Mouse (Mus musculus) heart, embryonic 16.5 days (tissue): ENCODE measurements around the gene Trabd2b. TPM values are rescaled to one million over a fixed set of nuclear protein-coding genes. Genes with fewer than 3 reads are reported as not detected.

ENCODE experiments used
- ATAC-seq: fragments of 200-750 bp; cut with Nextera tagmentation; replicated peaks from 2 replicates; pipeline ENCODE4 v1.8.0; 2017; ENCODE audit warnings: moderate number of reproducible peaks; ENCODE audit not compliant: insufficient read depth, low FRiP score; ENCODE audit errors: extremely low read depth
- H3K27ac ChIP-seq: fragments of 300-500 bp; sonication (generic); 2 replicates; pipeline ENCODE4 v1.5.1; 2014; ENCODE audit warnings: mild to moderate bottlenecking, low read length, control low read depth, moderate library complexity
- H3K27me3 ChIP-seq: fragments of 300-500 bp; sonication (generic); 2 replicates; pipeline ENCODE4 v1.6.1; 2014; ENCODE audit warnings: low read length, mixed read lengths; ENCODE audit not compliant: control insufficient read depth, insufficient read depth
- H3K36me3 ChIP-seq: fragments of 300-500 bp; sonication (generic); 2 replicates; pipeline ENCODE4 v1.6.1; 2014; ENCODE audit not compliant: control insufficient read depth, insufficient read depth
- H3K4me1 ChIP-seq: fragments of 300-500 bp; sonication (generic); 2 replicates; pipeline ENCODE4 v1.6.1; 2014; ENCODE audit warnings: low read length, mixed read lengths; ENCODE audit not compliant: control insufficient read depth, insufficient read depth
- H3K4me2 ChIP-seq: fragments of 300-500 bp; sonication (generic); 2 replicates; pipeline ENCODE4 v1.6.1; 2014; ENCODE audit warnings: low read depth, mild to moderate bottlenecking, control low read depth, low read length
- H3K4me3 ChIP-seq: fragments of 300-500 bp; sonication (generic); 2 replicates; pipeline ENCODE4 v1.5.1; 2014; ENCODE audit warnings: mild to moderate bottlenecking, control low read depth, low read length
- H3K9ac ChIP-seq: fragments of 300-500 bp; sonication (generic); 2 replicates; pipeline ENCODE4 v1.6.1; 2014; ENCODE audit warnings: low read length, control low read depth
- H3K9me3 ChIP-seq: fragments of 300-500 bp; sonication (generic); replicated peaks from 2 replicates; pipeline ENCODE4 v1.6.1; 2016; ENCODE audit warnings: low read length; ENCODE audit not compliant: control insufficient read depth
- WGBS: fragments of 180-500 bp; shearing (Covaris S2); extraction: QIAGEN DNeasy Blood & Tissue Kit; methylation state at CpG from one replicate; pipeline ENCODE4 v1.1.7; 2014; 5-methylcytosine and 5-hydroxymethylcytosine counted together
- polyA plus RNA-seq: library from polyadenylated mRNA; unstranded; fragments of >200 nt; fragmentation: Nextera tagmentation; extraction: Ambion mirVana; gene quantifications from 2 replicates; pipeline ENCODE4 v1.2.1, GENCODE M21; 2015

The Trabd2b gene
- polyA plus RNA-seq, 1 experiment from 2014 or later = 3.4 TPM

DNA sequence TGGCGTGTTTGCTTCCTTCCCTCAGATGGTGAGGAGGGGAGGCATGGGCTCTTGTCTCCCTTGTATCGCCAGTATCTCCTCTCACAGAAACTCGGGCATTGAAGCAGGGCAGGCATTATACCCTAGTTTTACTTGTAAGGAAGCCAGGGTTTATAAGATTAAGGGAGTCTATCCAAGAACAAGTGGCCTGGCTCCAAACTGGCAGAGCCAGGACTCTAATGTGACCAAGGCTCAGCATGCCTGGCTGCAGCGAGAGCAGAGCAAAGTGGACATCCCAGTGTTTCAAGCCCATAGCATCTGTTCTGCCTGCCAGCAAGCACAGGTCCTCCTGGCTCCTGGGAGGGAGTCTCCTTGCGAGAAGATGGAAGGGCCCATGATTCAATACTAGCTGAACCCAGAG lies 245.1 kb downstream of the Trabd2b start:
- Histone ChIP-seq H3K9ac (no peak overlapping the region), H3K4me1 (0 out of 2 replicates have a peak, but pooled peaks cover 2% of the 10 kb centered on the region), H3K27ac (no peak overlapping the region), H3K4me2 (no peak overlapping the region), H3K4me3 (no peak overlapping the region), H3K36me3 (no peaks in the 10 kb centered on the region), H3K9me3 (no peaks in the 10 kb centered on the region), H3K27me3 (peaks cover 25% of the 10 kb centered on the region)
- 59% methylated on average over 5 of the region's 5 CpGs for WGBS
- no peak for ATAC-seq

DNA sequence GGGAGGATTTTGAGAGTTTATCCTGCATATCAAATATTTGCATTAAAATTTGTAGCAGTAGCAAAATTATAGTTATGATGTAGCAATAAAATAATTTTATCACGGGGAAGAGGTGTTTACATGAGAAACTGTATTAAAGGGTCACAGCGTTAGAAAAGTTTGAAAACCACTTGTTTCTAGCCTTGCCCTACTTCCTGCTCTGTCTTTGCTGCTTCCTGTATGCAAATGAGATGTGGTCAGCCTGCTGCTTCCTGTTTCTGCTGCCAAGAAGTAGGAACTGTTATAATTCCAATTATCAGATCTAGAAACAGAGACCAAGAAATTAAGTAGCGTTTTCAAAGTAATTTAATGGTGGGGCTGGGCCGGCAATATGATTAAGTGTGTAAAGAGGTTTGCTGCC lies 245.9 kb downstream of the Trabd2b start:
- H3K27ac ChIP-seq = no peak overlapping the region
- H3K27me3 ChIP-seq = peaks cover 30% of the 10 kb centered on the region

DNA sequence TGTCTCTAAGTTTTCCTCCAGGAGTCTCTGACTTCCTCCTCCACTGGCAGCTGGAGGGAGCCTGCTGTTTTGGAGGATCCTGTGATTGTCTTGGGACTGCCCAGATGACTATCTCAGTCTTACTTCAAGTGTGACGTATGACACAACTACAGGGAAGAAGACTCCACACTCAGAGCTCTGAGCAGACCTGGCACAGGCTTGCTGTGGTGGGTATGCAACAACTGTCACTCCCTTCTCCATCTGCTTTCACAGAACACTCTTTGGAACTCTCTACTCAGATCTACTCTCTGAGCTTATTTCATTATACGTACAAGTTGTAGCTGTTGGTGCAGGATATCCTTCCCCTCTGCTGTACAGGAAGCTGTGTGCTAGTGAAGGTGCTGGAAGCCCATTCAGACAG lies 251.4 kb downstream of the Trabd2b start:
- Histone ChIP-seq H3K4me2 (no peak overlapping the region), H3K36me3 (no peaks in the 10 kb centered on the region), H3K27ac (no peak overlapping the region), H3K9me3 (no peaks in the 10 kb centered on the region), H3K4me3 (no peak overlapping the region), H3K4me1 (no peaks in the 10 kb centered on the region), H3K9ac (no peak overlapping the region), H3K27me3 (peaks cover 10% of the 10 kb centered on the region)
- no peak for ATAC-seq
- 51% methylated on average over 2 of the region's 2 CpGs for WGBS

More for the DNA sequence above, 245.9 kb downstream of the Trabd2b start:
- Histone ChIP-seq H3K9ac (no peak overlapping the region), H3K36me3 (no peaks in the 10 kb centered on the region), H3K4me1 (0 out of 2 replicates have a peak, but pooled peaks cover 2% of the 10 kb centered on the region), H3K4me2 (no peak overlapping the region), H3K4me3 (no peak overlapping the region), H3K9me3 (no peaks in the 10 kb centered on the region)
- ATAC-seq = no peak
- 75% methylated on average over 4 of the region's 4 CpGs for whole genome bisulfite sequencing

DNA sequence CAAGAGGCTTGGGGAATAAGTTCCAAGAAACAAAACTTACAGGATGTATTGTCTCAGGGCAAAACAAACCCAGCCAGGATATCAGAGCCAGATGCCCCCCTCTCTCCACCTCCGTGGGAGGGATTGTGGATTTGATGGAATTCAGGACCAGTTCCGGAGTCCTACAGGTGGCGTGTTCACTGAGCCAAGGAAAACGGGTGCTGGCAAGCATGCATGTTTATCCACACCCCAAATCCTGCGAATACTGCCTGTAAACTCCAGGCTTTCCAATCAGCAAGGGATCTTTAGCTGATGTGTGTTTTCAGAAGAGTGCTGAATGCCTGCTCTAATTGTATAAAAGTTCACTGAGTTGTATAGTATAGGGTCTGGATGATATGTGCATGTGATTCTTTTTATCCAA lies 253.4 kb downstream of the Trabd2b start:
- 56% methylated on average over 5 of the region's 5 CpGs for WGBS
- no peak overlapping the region for H3K9ac ChIP-seq
- no peaks in the 10 kb centered on the region for H3K36me3 ChIP-seq
- no peaks in the 10 kb centered on the region for H3K9me3 ChIP-seq
- peaks cover 18% of the 10 kb centered on the region for H3K27me3 ChIP-seq
- no peak overlapping the region for H3K4me2 ChIP-seq
- ATAC-seq = no peak
- no peaks in the 10 kb centered on the region for H3K4me1 ChIP-seq
- H3K4me3 ChIP-seq = no peak overlapping the region
- no peak overlapping the region for H3K27ac ChIP-seq

DNA sequence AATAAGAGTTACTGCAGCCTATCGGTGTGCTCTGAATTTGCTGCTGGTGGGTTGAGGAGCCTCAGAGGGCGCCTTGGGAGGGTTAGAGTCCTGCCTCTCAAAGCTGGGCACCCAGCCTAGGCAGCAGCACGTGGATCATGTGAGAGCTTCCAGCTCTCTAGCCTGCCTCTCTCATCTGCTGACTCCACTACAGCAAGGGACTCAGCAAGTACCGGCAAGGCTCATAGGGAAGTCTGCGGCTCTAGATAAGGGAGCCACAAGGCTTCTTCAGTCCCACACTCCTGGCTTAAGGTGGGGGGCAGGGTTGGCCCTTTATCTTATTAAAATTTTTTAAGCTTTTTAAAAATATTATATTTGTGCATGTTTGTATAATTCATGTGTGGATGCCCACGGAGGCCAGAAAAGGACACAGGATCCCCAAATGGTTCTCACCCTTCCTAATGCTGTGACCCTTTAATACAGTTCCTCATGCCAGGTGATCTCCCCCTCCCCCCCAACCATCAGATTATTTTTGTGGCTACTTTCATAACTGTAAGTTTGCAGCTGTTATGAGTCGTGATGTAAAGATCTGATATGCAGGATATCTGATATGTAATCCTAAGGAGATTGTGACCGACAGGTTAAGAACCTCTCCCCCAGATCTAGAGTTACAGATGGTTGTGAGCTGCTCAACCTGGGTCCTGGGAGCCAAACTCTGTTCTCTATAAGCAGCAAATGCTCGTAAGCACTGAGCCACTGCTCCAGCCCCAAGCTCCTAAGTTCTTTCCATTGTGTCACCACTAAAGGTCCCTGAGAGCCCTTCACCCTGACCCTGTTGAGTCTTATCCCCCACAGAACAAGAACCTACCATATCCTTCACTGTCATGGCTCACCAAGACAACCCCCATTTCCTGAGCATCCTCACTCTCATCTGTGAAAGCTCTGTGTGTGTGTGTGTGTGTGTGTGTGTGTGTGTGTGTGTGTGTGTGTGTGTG lies 257.8 kb downstream of the Trabd2b start:
- H3K36me3 ChIP-seq = no peaks in the 10 kb centered on the region
- H3K27ac ChIP-seq = no peak overlapping the region
- WGBS = 48% methylated on average over 9 of the region's 9 CpGs
- H3K4me2 ChIP-seq = no peak overlapping the region
- peaks cover 48% of the 10 kb centered on the region for H3K27me3 ChIP-seq
- H3K4me3 ChIP-seq = no peak overlapping the region
- H3K9ac ChIP-seq = no peak overlapping the region
- H3K4me1 ChIP-seq = peaks cover 10% of the 10 kb centered on the region
- no peaks in the 10 kb centered on the region for H3K9me3 ChIP-seq
- 0 out of 2 replicates have a peak, but pooled peaks have one; percentile 44 for ATAC-seq

Other genes with a start within 250 kb of the Trabd2b start
- not detected in 2 replicates for gene Skint11, start 243.3 kb upstream of the Trabd2b start, polyA plus RNA-seq